Mouse (Mus musculus) heart, adult 2 months (tissue): ENCODE measurements around the gene Pld4. TPM values are rescaled to one million over a fixed set of nuclear protein-coding genes. Genes with fewer than 3 reads are reported as not detected.

ENCODE experiments used
- DNase-seq, 2 experiments: peaks; one replicate each; pipeline ENCODE4 v3.0.0; 2021
- H3K27ac ChIP-seq: fragments of 200-600 bp; 2 replicates; pipeline ENCODE4 v1.8.1; 2022
- H3K27me3 ChIP-seq: fragments of 200-500 bp; 2 replicates; pipeline ENCODE4 v1.6.1; 2012; ENCODE audit warnings: mild to moderate bottlenecking, low read length, inconsistent platforms, mixed read lengths; ENCODE audit not compliant: control insufficient read depth, insufficient read depth
- H3K36me3 ChIP-seq: fragments of 200-500 bp; 2 replicates; pipeline ENCODE4 v1.6.1; 2012; ENCODE audit warnings: low read length, inconsistent platforms; ENCODE audit not compliant: control insufficient read depth, insufficient read depth
- H3K4me1 ChIP-seq: fragments of 200-500 bp; 2 replicates; pipeline ENCODE4 v1.6.1; 2011; ENCODE audit warnings: low read length; ENCODE audit not compliant: control insufficient read depth, insufficient read depth
- H3K4me3 ChIP-seq: fragments of 200-600 bp; 2 replicates; pipeline ENCODE4 v1.8.1; 2022
- H3K79me2 ChIP-seq: fragments of 200-500 bp; replicated peaks from 2 replicates; pipeline ENCODE4 v1.6.1; 2012; ENCODE audit warnings: mild to moderate bottlenecking, inconsistent platforms, low read length, moderate library complexity, mixed read lengths; ENCODE audit not compliant: control insufficient read depth, insufficient read depth
- H3K9ac ChIP-seq: fragments of 200-500 bp; 2 replicates; pipeline ENCODE4 v1.6.1; 2012; ENCODE audit warnings: low read depth, mild to moderate bottlenecking, control low read depth, inconsistent platforms, low read length, mixed read lengths
- CTCF ChIP-seq: fragments of 200-600 bp; IDR thresholded peaks from 2 replicates; pipeline ENCODE4 v1.8.1; 2022; ENCODE audit warnings: antibody characterized with exemption, mild to moderate bottlenecking, moderate library complexity
- EP300 ChIP-seq: fragments of 200-500 bp; IDR thresholded peaks from 2 replicates; pipeline ENCODE4 v1.6.1; 2011; ENCODE audit warnings: low read depth, low read length, control low read depth; ENCODE audit not compliant: insufficient read depth
- POLR2A ChIP-seq: fragments of 200-500 bp; IDR thresholded peaks from 2 replicates; pipeline ENCODE4 v1.6.1; 2011; ENCODE audit warnings: mild to moderate bottlenecking, low read depth, low read length, control low read depth; ENCODE audit not compliant: insufficient read depth
- WGBS: fragments of 180-500 bp; shearing (Covaris S2); methylation state at CpG from one replicate; pipeline ENCODE4 v1.1.7; 2018; 5-methylcytosine and 5-hydroxymethylcytosine counted together
- intact Hi-C: fragments of 180-260 bp; cut with DNase I; formaldehyde crosslinking; loops from one replicate; pipeline ENCODE4 v1.15.1; 2025
- long read RNA-seq: library from polyadenylated mRNA; stranded (forward); transcript quantifications from one replicate; pipeline ENCODE4 v2.0.0, GENCODE M21; 2021
- polyA plus RNA-seq: library from polyadenylated mRNA; depleted of rRNA; stranded (reverse); fragments of >200 nt; gene quantifications from 2 replicates; pipeline ENCODE4 v1.2.3, GENCODE M21; 2012; rRNA removed
- total RNA-seq, 2 experiments: library from RNA; stranded (reverse); gene quantifications; 2 replicates each; pipeline ENCODE4 v1.2.3; 2021

Pld4 gene
- 1 to 10 TPM; 6.6 to 6.8 TPM for total RNA-seq
- 17.2 and 23.5 TPM in 2 replicates for polyA plus RNA-seq
- long read RNA-seq, transcript Pld4-201 (11 exons, 1,982 nt), result major isoform, 5 of 8 reads
- long read RNA-seq, partial matches to known transcripts, result 0 of 8 reads
- long read RNA-seq, other reads (novel, unspliced or antisense), result 3 of 8 reads

GRCm38 (mm10) chr12:112760154-112760926, at the start of gene Pld4:
Gene Pld4 (plus strand): TSS chr12:112760655.
- no peak within 1 kb of the TSS for H3K27ac ChIP-seq
- 43% methylated on average over 4 of the region's 4 CpGs for WGBS
- no peaks in the 10 kb centered on the region for H3K36me3 ChIP-seq
- no peaks in the 10 kb centered on the region for H3K4me1 ChIP-seq
- intact Hi-C loops, result no loop called here
- H3K27me3 ChIP-seq, result no peaks in the 10 kb centered on the region
- peak; percentile 43 to 63 for DNase-seq
- no peak within 1 kb of the TSS for H3K4me3 ChIP-seq
- H3K79me2 ChIP-seq, result no peaks in the 10 kb centered on the region
- no peak within 1 kb of the TSS for H3K9ac ChIP-seq
- TF ChIP-seq POLR2A (no peak), EP300 (no peak), CTCF (no peak)

DNA sequence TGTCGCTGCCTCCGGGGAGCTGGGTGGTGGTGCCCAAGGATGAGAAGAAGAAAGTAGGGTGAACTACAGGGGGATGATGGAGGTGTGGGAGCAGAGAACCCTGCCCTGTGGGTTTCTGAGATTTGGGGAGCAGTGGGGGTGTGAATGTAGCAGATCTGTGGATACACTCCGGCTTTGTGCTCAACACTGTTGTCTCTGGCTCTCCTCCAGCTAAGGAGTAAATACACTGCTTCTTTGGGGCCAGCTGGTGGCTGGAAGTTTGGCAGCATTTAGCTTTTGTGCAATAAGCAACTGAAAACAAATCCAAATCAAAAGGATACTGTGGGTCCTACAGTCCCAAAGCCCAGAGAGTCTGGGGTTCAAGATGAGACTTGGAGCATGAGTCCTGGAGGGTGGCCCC, 46.5 kb upstream of the Pld4 start:
- DNase-seq, result peak in 1 of 2 experiments; percentile 29
- no peak overlapping the region for H3K9ac ChIP-seq

DNA sequence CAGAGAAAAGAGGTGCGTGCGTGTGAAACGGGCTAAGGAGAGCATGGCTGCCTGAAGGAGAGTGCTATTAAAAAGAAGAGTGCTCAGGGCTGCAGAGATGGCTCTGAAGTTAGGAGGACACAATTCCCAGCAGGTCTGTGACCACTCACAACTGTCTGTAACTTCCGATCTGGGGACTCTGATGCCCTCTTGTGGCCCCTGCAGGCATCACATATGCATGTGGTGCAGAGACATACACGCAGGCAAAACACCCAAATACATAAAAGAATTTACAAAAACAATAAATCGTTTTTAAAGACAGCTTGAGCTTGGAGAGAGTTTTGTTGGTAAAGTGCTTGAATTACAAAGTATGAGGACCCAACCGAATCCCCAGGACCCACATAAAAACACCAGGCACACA, 43.3 kb upstream of the Pld4 start:
- WGBS, result 39% methylated on average over 7 of the region's 7 CpGs
- TF ChIP-seq POLR2A, result no peak
- no peak for TF ChIP-seq EP300
- peak; percentile 75 for TF ChIP-seq CTCF
- no peaks in the 10 kb centered on the region for H3K4me1 ChIP-seq
- intact Hi-C loops, result no loop called here
- no peak overlapping the region for H3K27ac ChIP-seq
- H3K79me2 ChIP-seq, result no peaks in the 10 kb centered on the region
- H3K4me3 ChIP-seq, result no peak overlapping the region
- H3K27me3 ChIP-seq, result no peaks in the 10 kb centered on the region
- DNase-seq, result peak in 1 of 2 experiments; percentile 55
- H3K9ac ChIP-seq, result no peak overlapping the region
- H3K36me3 ChIP-seq, result no peaks in the 10 kb centered on the region

More for the DNA sequence above, 46.5 kb upstream of the Pld4 start:
- no peaks in the 10 kb centered on the region for H3K36me3 ChIP-seq
- no peaks in the 10 kb centered on the region for H3K4me1 ChIP-seq
- TF ChIP-seq CTCF, result no peak
- 53% methylated on average over 3 of the region's 3 CpGs for WGBS
- intact Hi-C loops, result no loop called here
- no peak overlapping the region for H3K4me3 ChIP-seq
- H3K27ac ChIP-seq, result no peak overlapping the region
- no peaks in the 10 kb centered on the region for H3K79me2 ChIP-seq
- H3K27me3 ChIP-seq, result no peaks in the 10 kb centered on the region

GRCm38 (mm10) chr12:112718995-112719394, 41.5 kb upstream of the Pld4 start:
- no peak overlapping the region for H3K27ac ChIP-seq

DNA sequence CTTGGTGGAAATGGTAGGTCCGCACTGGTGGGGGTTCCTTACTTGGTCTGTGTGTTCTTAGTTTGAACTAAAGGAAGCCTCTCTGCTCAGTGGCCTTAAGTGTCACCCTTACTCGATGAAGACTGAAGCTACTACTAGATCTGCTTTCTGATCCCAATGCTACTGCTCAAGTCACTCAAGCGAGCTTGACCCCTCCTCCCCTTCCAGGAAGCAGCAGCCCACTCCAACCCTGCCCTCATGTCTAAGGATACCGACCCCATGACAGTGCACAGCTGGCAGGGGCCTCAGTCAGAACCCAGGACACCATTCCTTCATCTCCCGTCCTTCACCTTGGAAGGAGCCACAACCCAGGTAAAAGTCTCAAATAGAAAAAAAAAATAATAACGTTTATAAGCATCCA, 40.2 kb upstream of the Pld4 start, which contains the start of gene Cep170b:
Gene Cep170b, plus strand, starts transcription at position 240 of the 400 bp plus-strand sequence.
- H3K27ac ChIP-seq, result no peak within 1 kb of the TSS
- WGBS, result 70% methylated on average over 6 of the region's 6 CpGs
- no peak for TF ChIP-seq CTCF
- TF ChIP-seq POLR2A, result no peak
- no peak for TF ChIP-seq EP300
- intact Hi-C loops, result no loop called here
- no peaks in the 10 kb centered on the region; the same call in 1 of the 2 replicates for H3K27me3 ChIP-seq
- peaks cover 3% of the 10 kb centered on the region; the same call in 1 of the 2 replicates for H3K4me1 ChIP-seq
- H3K4me3 ChIP-seq, result no peak within 1 kb of the TSS
- H3K9ac ChIP-seq, result no peak within 1 kb of the TSS
- DNase-seq, result no peak
- no peaks in the 10 kb centered on the region for H3K79me2 ChIP-seq
- H3K36me3 ChIP-seq, result no peaks in the 10 kb centered on the region

More at GRCm38 (mm10) chr12:112718995-112719394, 41.5 kb upstream of the Pld4 start:
- H3K27me3 ChIP-seq, result no peaks in the 10 kb centered on the region; the same call in 1 of the 2 replicates
- intact Hi-C loops, result no loop called here
- DNase-seq, result no peak
- H3K79me2 ChIP-seq, result no peaks in the 10 kb centered on the region
- H3K36me3 ChIP-seq, result no peaks in the 10 kb centered on the region
- H3K4me1 ChIP-seq, result peaks cover 3% of the 10 kb centered on the region; the same call in 1 of the 2 replicates
- TF ChIP-seq CTCF, result no peak
- no peak for TF ChIP-seq EP300
- no peak for TF ChIP-seq POLR2A
- no peak overlapping the region for H3K9ac ChIP-seq
- WGBS, result 71% methylated on average over 5 of the region's 5 CpGs
- H3K4me3 ChIP-seq, result no peak overlapping the region

DNA sequence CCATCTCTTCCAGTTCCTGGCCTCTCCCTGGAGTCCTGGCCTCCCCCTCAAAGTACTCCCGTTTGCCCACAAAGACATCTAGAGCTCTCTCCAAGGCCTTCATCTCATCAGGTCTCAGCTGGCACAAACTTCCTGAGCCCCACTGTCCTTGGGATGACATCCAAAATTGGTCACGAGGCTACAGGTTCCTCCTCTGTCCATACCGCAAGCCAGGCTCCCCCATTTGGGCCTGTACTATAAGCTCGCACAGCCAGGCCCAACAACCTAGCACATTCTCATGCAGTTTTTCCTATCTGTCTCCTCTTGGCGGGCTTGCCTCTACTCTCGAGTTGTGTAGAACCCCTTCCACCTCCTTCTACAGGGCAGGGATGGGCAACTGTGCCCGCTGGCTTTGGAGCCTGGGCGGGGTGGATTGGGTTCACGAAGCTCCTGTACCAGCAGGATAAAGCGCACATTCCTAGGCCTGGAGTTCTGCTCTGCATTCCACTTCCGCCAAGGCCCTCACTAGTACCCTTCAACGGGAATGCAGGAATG, 39.5 kb upstream of the Pld4 start:
- H3K36me3 ChIP-seq, result no peaks in the 10 kb centered on the region
- peaks cover 3% of the 10 kb centered on the region; the same call in 1 of the 2 replicates for H3K4me1 ChIP-seq
- no peak overlapping the region for H3K27ac ChIP-seq
- TF ChIP-seq EP300, result no peak
- no peak for TF ChIP-seq POLR2A
- no peak for TF ChIP-seq CTCF
- WGBS, result 69% methylated on average over 12 of the region's 12 CpGs
- H3K4me3 ChIP-seq, result no peak overlapping the region
- H3K79me2 ChIP-seq, result no peaks in the 10 kb centered on the region
- no peaks in the 10 kb centered on the region; the same call in 1 of the 2 replicates for H3K27me3 ChIP-seq
- H3K9ac ChIP-seq, result no peak overlapping the region
- intact Hi-C loops, result no loop called here
- no peak for DNase-seq
